Mouse (Mus musculus) cerebral cortex, adult 2 months (tissue): ENCODE results near the gene Gm10058.

Experiments used
- WGBS: fragments of 180-500 bp; shearing (Covaris S2); methylation state at CpG from one replicate; pipeline ENCODE4 v1.1.7; 2018; 5-methylcytosine and 5-hydroxymethylcytosine counted together

The Gm10058 gene

DNA sequence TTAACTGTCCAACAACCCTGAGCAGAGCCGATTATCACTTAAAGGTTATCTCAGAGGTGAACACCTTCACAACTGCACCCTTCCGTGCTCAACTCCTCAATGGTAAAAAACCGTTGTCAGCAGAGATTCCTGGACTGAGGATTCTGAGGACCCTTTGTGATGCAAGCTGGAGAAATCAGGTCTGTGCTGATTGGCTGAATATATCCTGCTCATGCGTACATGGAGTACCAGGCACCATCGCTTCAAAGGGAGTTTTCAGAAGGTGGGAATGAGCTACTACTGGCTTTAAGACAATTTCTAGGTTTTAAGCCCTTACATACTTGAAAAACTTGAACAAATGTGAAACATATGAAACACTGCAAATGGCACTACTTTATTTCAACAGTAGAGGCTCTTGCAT lies at the start of gene Gm10058:
Gene Gm10058, minus strand, starts transcription at position 101 of the 400 bp plus-strand sequence.
- no CpG with 5 or more reads among the region's 5 CpGs for whole genome bisulfite sequencing
